Mouse (Mus musculus): ENCODE results near the gene Sspn. TPM values are rescaled to one million over a fixed set of nuclear protein-coding genes. Genes with fewer than 3 reads are reported as not detected.

The Sspn gene
- polyA plus RNA-seq, 1 experiment from 2014 or later, result 3.1 TPM

Other genes with a start within 250 kb of the Sspn start
- 3.8 TPM in 2 replicates for gene Rassf8, start 184.9 kb upstream of the Sspn start, polyA plus RNA-seq (2014; fragmentation: Nextera tagmentation; extraction: Ambion mirVana)
- gene Bhlhe41, start 66.1 kb upstream of the Sspn start, polyA plus RNA-seq (2014; fragmentation: Nextera tagmentation; extraction: Ambion mirVana), result 1.9 and 2.1 TPM in 2 replicates